Mouse (Mus musculus) bone marrow, adult 2 months (tissue): Measurements from ENCODE around the gene Dock1.

Experiments
- CTCF ChIP-seq: fragments of 200-500 bp; IDR thresholded peaks from 2 replicates; pipeline ENCODE4 v1.5.1; 2011; ENCODE audit warnings: low read length, control low read depth; ENCODE audit not compliant: control insufficient read depth, insufficient read depth
- POLR2A ChIP-seq: fragments of 200-500 bp; IDR thresholded peaks from 2 replicates; pipeline ENCODE4 v1.6.1; 2011; ENCODE audit warnings: low read depth, mild to moderate bottlenecking, control low read depth, low read length, borderline replicate concordance; ENCODE audit not compliant: control insufficient read depth

- no peak for TF ChIP-seq CTCF
- no peak for TF ChIP-seq POLR2A
Measured at GRCm38 (mm10) chr7:134941891-134942290, 271.4 kb downstream of the Dock1 start.
